Mouse (Mus musculus): ENCODE measurements around the gene Tm6sf2. TPM values are rescaled to one million over a fixed set of nuclear protein-coding genes. Genes with fewer than 3 reads are reported as not detected.

Tm6sf2 gene
- polyA plus RNA-seq, 1 experiment, result not detected

DNA sequence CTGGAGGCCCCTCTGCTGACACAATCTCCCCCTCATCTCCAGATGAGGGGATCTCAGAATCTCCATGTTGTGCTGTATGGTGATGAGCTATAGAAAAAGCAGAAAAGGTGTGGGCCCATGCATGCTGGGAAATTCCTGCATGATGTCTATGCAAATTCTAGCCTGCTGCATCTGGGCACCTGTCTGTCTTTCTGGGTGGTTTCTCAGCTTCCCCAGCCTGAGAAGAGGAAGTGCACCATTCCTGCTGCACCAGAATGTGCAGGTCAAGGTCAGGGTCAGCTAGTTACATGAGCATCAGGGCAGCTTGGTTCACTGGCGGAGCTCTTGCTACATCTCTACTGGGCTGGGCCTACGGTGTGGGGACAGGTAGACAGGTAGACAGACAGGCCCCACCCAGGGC is 37.7 kb downstream of the Tm6sf2 start:
- Histone ChIP-seq H3K4me1 (ENCODE audit: control insufficient read depth, insufficient read depth, low read length) (peaks cover 16% of the 10 kb centered on the region), H3K27ac (ENCODE audit: insufficient read depth, low read depth, low read length) (no peak overlapping the region), H3K4me3 (ENCODE audit: insufficient read depth, low read depth, low read length) (no peak overlapping the region)
- WGBS, result 88% methylated on average over 2 of the region's 2 CpGs
- TF ChIP-seq POLR2A (IDR thresholded peaks at IDR 0.05; ENCODE audit: insufficient read depth, low read depth, low read length) (no peak), CTCF (IDR thresholded peaks at IDR 0.05; ENCODE audit: insufficient read depth, low read depth, low read length) (no peak)

DNA sequence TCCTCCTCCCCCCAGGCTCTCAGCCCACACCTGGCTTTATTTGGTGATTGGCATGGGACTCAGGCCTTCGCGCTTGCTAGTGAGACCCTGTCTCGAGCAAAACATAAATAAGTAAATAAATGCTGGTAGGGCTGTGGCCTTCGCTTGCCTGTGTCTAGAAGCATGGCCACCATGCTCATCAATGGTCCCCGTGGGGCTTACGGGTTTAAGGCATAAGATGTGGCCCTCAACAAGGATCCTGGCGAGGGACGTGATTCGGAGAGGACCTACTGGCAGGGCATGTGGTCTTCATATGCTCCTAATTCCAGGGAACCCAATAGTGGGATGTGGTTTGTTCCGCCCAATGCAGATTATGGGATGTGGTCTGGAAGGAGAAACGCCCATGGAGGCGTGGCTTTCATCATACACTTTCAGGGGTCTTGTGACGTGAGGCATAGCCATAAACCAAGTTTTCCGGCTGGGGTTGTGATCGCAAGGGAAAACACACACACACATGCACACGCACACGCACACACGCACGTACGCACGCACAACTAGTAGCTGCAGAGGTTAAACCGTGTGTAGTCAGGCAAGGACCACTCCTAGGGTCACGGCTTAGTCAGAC is 38.6 kb downstream of the Tm6sf2 start:
- TF ChIP-seq POLR2A (IDR thresholded peaks at IDR 0.05; ENCODE audit: insufficient read depth, low read depth, low read length) (no peak), CTCF (IDR thresholded peaks at IDR 0.05; ENCODE audit: insufficient read depth, low read depth, low read length) (no peak)
- Histone ChIP-seq H3K27ac (ENCODE audit: insufficient read depth, low read depth, low read length) (no peak overlapping the region), H3K4me1 (ENCODE audit: control insufficient read depth, insufficient read depth, low read length) (peaks cover 16% of the 10 kb centered on the region), H3K4me3 (ENCODE audit: insufficient read depth, low read depth, low read length) (no peak overlapping the region)
- WGBS, result 83% methylated on average over 23 of the region's 23 CpGs

DNA sequence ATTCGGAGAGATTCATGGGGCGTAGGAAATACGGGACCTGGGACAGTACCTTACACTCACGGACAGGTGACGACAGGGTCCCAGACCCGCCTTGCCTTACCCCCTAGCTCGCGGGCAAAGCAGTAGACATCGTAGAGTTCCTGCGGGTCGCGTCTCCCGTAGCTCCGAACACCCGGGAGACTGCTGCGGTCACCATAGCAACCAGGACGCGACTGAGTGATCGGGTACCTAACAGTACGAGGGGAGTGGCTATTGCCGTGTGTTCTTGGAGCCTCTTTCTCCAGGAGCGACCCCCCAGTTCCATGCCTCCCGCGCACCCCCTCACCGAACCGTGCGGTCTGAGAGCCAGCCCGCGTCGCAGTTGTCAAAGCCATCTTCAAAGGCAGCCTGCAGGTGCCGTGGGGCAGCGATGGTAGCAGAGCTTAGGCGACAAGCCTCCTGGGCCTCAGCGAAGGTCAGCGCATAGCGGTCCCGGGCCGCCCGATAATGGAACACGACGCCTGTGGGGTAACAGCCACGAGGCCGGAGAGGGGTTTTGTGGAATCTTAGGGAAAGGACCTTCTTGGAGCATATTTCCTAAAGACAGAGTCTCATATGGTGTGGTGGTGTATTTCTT is 39.8 kb downstream of the Tm6sf2 start:
- no peak overlapping the region for H3K27ac ChIP-seq (ENCODE audit: insufficient read depth, low read depth, low read length)
- WGBS, result 41% methylated on average over 43 of the region's 43 CpGs
- TF ChIP-seq POLR2A (IDR thresholded peaks at IDR 0.05; ENCODE audit: insufficient read depth, low read depth, low read length) (no peak), CTCF (IDR thresholded peaks at IDR 0.05; ENCODE audit: insufficient read depth, low read depth, low read length) (no peak)
- H3K4me1 ChIP-seq (ENCODE audit: control insufficient read depth, insufficient read depth, low read length), result peaks cover 26% of the 10 kb centered on the region
- no peak overlapping the region for H3K4me3 ChIP-seq (ENCODE audit: insufficient read depth, low read depth, low read length)

DNA sequence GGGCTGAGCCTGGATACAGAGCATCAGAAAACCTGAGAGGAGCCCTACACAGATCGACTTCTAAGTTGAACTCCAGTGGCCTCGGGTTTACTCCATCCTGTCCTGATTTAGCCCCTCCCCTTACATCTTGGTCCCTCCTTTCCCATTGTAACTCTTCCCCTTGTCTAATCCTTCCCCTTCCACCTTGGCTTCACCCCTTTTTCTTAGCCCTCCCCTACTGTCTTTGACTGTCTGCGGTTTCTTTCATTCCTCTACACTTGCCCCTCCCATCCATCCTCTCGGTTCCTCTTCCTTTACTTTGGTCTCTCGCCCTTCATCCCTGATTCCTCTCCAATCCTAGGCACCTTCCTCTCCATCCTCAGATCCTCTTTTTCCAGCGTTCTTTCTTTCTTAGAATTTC is 41.8 kb downstream of the Tm6sf2 start:
- WGBS, result 46% methylated on average over 6 of the region's 6 CpGs
- Histone ChIP-seq H3K4me1 (ENCODE audit: control insufficient read depth, insufficient read depth, low read length) (peaks cover 39% of the 10 kb centered on the region), H3K4me3 (ENCODE audit: insufficient read depth, low read depth, low read length) (no peak overlapping the region), H3K27ac (ENCODE audit: insufficient read depth, low read depth, low read length) (no peak overlapping the region)
- TF ChIP-seq CTCF (IDR thresholded peaks at IDR 0.05; ENCODE audit: insufficient read depth, low read depth, low read length), result no peak
- no peak for TF ChIP-seq POLR2A (IDR thresholded peaks at IDR 0.05; ENCODE audit: insufficient read depth, low read depth, low read length)

DNA sequence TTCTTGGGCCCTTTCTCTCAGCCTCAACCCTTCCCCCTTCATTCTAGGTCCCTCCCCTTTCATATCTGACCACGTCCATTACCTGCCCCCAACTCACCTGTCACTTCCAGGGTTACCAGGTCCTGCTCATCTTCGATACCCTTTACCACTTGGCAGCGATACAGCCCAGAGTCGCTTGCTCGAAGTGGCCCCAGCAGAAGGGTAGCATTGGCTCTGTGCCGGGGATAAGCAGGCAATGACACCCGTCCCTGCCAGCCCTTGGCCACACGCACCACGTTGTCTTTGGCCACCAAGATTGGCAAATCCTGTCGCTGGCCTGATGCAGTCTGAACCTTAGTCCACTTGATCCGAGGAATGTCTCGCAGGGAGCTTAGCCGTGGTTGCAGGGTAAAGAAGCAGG is 42.2 kb downstream of the Tm6sf2 start:
- Histone ChIP-seq H3K27ac (ENCODE audit: insufficient read depth, low read depth, low read length) (no peak overlapping the region), H3K4me1 (ENCODE audit: control insufficient read depth, insufficient read depth, low read length) (peaks cover 40% of the 10 kb centered on the region), H3K4me3 (ENCODE audit: insufficient read depth, low read depth, low read length) (no peak overlapping the region)
- TF ChIP-seq CTCF (IDR thresholded peaks at IDR 0.05; ENCODE audit: insufficient read depth, low read depth, low read length), result no peak
- no peak for TF ChIP-seq POLR2A (IDR thresholded peaks at IDR 0.05; ENCODE audit: insufficient read depth, low read depth, low read length)
- WGBS, result 60% methylated on average over 13 of the region's 13 CpGs

DNA sequence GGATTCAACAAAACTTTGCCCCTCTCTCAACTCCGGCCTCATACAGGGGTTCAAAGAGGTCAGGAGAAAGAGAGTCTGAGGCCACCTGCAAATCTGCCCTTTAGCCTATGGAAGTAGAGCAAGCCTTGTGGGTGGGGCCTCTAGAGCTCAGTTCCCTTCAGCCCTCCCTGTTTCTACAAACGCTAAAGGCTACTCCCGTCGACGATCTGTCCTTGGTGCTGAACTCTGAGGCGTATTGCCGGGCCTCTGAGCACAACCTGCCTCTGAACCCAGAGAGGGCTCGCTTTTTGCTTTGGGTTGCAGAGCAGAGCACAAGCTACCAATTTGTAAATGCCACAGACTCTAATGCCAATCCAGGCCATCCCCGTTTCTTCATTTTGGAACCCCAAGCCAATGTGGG is 44.9 kb downstream of the Tm6sf2 start:
- no peak overlapping the region for H3K27ac ChIP-seq (ENCODE audit: insufficient read depth, low read depth, low read length)
- no peak overlapping the region for H3K4me3 ChIP-seq (ENCODE audit: insufficient read depth, low read depth, low read length)
- TF ChIP-seq POLR2A (IDR thresholded peaks at IDR 0.05; ENCODE audit: insufficient read depth, low read depth, low read length), result no peak
- TF ChIP-seq CTCF (IDR thresholded peaks at IDR 0.05; ENCODE audit: insufficient read depth, low read depth, low read length), result no peak
- WGBS, result 29% methylated on average over 9 of the region's 9 CpGs
- peaks cover 30% of the 10 kb centered on the region for H3K4me1 ChIP-seq (ENCODE audit: control insufficient read depth, insufficient read depth, low read length)

DNA sequence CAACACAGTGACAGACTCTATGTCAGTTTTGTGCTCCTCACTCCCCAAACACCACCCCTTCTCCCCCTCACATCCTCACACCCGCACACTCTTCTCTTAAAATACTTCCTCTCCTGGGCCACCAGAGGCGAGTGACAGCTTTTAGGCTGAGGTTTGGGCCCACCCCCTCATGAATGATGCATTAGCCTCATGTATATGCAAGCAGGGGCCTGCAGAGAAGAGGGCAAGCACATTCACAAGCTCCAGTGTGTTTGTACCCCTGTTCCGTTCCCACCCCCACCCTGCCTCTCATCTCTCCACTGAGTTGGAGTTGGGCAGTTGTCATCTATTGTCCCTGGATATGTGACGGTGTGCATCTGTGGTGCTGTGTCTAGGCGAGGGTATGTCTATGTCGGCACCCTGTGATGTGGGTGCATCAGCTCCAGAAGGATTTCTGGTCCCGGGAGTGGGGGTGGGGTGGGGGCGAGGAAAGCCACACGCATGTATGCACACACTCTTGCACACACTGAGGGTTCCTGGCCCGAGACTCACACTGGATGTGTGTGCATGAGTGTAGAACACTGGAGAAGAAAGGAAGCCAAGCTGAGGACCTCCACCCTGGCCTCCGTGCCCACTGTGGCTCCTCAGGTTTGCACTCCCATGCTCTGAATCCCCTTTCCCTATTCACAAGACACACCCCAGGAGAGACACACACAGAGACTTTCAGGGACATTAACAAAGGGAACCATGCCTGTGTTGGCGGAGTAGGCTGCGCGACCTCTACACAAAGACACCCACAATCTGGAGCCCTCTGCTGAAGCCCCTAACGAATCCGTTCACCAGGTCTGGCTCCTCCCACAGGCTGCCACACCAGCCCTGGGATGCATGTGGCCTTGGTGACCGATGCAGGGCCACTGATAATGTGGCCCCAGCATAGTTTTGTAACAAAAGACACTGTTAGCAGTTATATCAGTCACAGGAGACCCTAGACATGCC is 46.3 kb downstream of the Tm6sf2 start:
- WGBS, result 3% methylated on average over 17 of the region's 17 CpGs
- Histone ChIP-seq H3K4me3 (ENCODE audit: insufficient read depth, low read depth, low read length) (peak overlapping the region; percentile 79), H3K27ac (ENCODE audit: insufficient read depth, low read depth, low read length) (peak overlapping the region; percentile 86), H3K4me1 (ENCODE audit: control insufficient read depth, insufficient read depth, low read length) (peaks cover 27% of the 10 kb centered on the region)
- TF ChIP-seq POLR2A (IDR thresholded peaks at IDR 0.05; ENCODE audit: insufficient read depth, low read depth, low read length), result no peak
- TF ChIP-seq CTCF (IDR thresholded peaks at IDR 0.05; ENCODE audit: insufficient read depth, low read depth, low read length), result no peak

DNA sequence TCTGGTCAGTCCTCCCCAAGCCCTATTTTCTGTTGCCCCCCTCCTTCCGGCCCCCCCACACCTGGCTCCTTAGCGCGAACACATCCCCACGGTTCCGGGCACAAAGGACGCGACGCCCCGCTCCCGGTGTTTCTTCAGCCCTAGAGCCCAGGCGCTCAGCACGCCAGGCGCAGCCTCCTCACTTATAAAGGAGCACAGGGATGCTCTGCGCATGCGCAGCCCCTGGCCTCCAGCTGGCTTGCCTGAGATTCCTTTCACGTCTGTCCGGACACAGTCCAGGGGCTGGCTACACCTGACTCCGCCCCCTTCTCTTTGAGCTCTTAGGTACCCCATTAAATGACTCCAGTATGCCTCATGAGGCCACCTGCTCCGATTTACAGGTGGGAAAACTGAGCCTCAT is 47.9 kb downstream of the Tm6sf2 start, which contains the start of gene Ncan:
Ncan (minus strand) TSS at position 207 of the 400 bp plus-strand sequence.
- TF ChIP-seq POLR2A (IDR thresholded peaks at IDR 0.05; ENCODE audit: insufficient read depth, low read depth, low read length) (peak; percentile 96), CTCF (IDR thresholded peaks at IDR 0.05; ENCODE audit: insufficient read depth, low read depth, low read length) (no peak)
- peak within 1 kb of the TSS; percentile 86 for H3K27ac ChIP-seq (ENCODE audit: insufficient read depth, low read depth, low read length)

DNA sequence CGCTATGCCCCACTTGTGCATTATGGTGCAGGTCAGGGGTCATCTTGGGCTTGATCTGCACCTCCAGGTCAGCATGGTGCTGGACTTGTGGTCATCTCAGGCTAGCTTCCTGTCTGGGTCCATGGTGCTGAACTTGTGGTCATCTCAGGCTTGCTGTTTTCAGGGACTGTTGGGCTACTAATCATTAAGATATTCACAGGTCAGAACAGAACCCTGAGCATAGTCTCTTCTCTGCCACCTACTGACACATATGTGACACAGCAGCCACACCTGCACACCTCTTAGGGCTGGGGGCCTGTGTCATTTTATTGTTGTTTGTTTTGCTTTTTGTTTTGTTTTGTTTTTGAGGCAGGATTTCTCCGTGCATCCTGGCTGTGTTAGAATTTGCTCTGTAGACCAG is 50.1 kb downstream of the Tm6sf2 start:
- Histone ChIP-seq H3K27ac (ENCODE audit: insufficient read depth, low read depth, low read length) (no peak overlapping the region), H3K4me1 (ENCODE audit: control insufficient read depth, insufficient read depth, low read length) (peaks cover 13% of the 10 kb centered on the region), H3K4me3 (ENCODE audit: insufficient read depth, low read depth, low read length) (no peak overlapping the region)
- TF ChIP-seq POLR2A (IDR thresholded peaks at IDR 0.05; ENCODE audit: insufficient read depth, low read depth, low read length) (no peak), CTCF (IDR thresholded peaks at IDR 0.05; ENCODE audit: insufficient read depth, low read depth, low read length) (no peak)
- WGBS, result 54% methylated on average over 2 of the region's 2 CpGs

More for the DNA sequence above, 47.9 kb downstream of the Tm6sf2 start, which contains the start of gene Ncan:
- WGBS, result under 1% methylated on average over 19 of the region's 19 CpGs
- peak within 1 kb of the TSS; percentile 79 for H3K4me3 ChIP-seq (ENCODE audit: insufficient read depth, low read depth, low read length)
- peaks cover 26% of the 10 kb centered on the region for H3K4me1 ChIP-seq (ENCODE audit: control insufficient read depth, insufficient read depth, low read length)

All from olfactory bulb, adult 2 months (tissue).